14 mouse cellular contexts compared by ENCODE assay signal in genomic region chr12:12812873-12813272, GRCm38 (mm10).
DNase-seq lines count a peak whose midpoint lies in the region; ATAC-seq lines count a peak whose summit lies in the region.
"Had no signal": no experiment of that assay in that cellular context is flagged by ENCODE, and none has a peak within 500 bp of the region (broad histone marks: within the 10 kb centered on the region; RNA-seq: fewer than 3 reads in every experiment).

No protein-coding gene starts in this region.

- peak overlapping the region; percentile 93 for H3K27ac ChIP-seq in lung, embryonic 15.5 days
- no peak overlapping the region for H3K27ac ChIP-seq in intestine, embryonic 15.5 days
- H3K27ac ChIP-seq: limb, embryonic 15.5 days had no signal

- WGBS in lung, embryonic 15.5 days: 42% methylated on average over 6 of the region's 6 CpGs
- WGBS in intestine, embryonic 15.5 days: 55% methylated on average over 6 of the region's 6 CpGs

- H3K9ac ChIP-seq in lung, embryonic 15.5 days: no peak overlapping the region
- no peak overlapping the region for H3K9ac ChIP-seq in intestine, embryonic 15.5 days
- H3K9ac ChIP-seq: limb, embryonic 15.5 days had no signal

- no peak for ATAC-seq in lung, embryonic 15.5 days (ENCODE audit: borderline replicate concordance, extremely low read depth, low FRiP score, low TSS enrichment)
- ATAC-seq in intestine, embryonic 15.5 days: peak; percentile 41; the same call in 1 of the 2 replicates
- no peak for ATAC-seq in activated CD4-positive, CD25-positive, alpha-beta regulatory T cell, adult 4 months

- H3K36me3 ChIP-seq in lung, embryonic 15.5 days: no peaks in the 10 kb centered on the region
- no peaks in the 10 kb centered on the region for H3K36me3 ChIP-seq in intestine, embryonic 15.5 days
- H3K36me3 ChIP-seq: limb, embryonic 15.5 days had no signal

- H3K27me3 ChIP-seq in lung, embryonic 15.5 days: no peaks in the 10 kb centered on the region
- H3K27me3 ChIP-seq in intestine, embryonic 15.5 days (replicated peaks): no peaks in the 10 kb centered on the region

- H3K4me1 ChIP-seq in lung, embryonic 15.5 days: peaks cover 40% of the 10 kb centered on the region
- peaks cover 27% of the 10 kb centered on the region for H3K4me1 ChIP-seq in intestine, embryonic 15.5 days (replicated peaks)

- H3K9me3 ChIP-seq in lung, embryonic 15.5 days: no peaks in the 10 kb centered on the region
- no peaks in the 10 kb centered on the region for H3K9me3 ChIP-seq in intestine, embryonic 15.5 days
- H3K9me3 ChIP-seq: limb, embryonic 15.5 days had no signal

- H3K4me3 ChIP-seq in lung, embryonic 15.5 days: no peak overlapping the region
- H3K4me3 ChIP-seq in intestine, embryonic 15.5 days (replicated peaks): no peak overlapping the region
- H3K4me3 ChIP-seq: limb, embryonic 15.5 days had no signal

- DNase-seq in lung, postnatal 36 days: no peak
- DNase-seq in embryo, embryonic 11 days: peak; percentile 82
- DNase-seq in retina, adult 2 months (ENCODE audit: low read depth, low spot score): peak; percentile 34
- DNase-seq in frontal cortex, postnatal 25 days (ENCODE audit: low spot score in 2 of 2): no peak
- no peak for DNase-seq in kidney, adult 9 months
- DNase-seq: adrenal gland, adult 8-10 months; cerebellum, adult 9-11 months; heart, postnatal 14 days; kidney, postnatal 10 days; thymus, postnatal 4 days had no signal

- H3K4me2 ChIP-seq in lung, embryonic 15.5 days: no peak overlapping the region
- no peak overlapping the region for H3K4me2 ChIP-seq in intestine, embryonic 15.5 days (replicated peaks)
- H3K4me2 ChIP-seq: limb, embryonic 15.5 days had no signal

Comparison
In these comparisons a context has a peak if more than half of its experiments do, and no peak if none do; other contexts are left out.
1. DNase-seq: peak in embryo, embryonic 11 days (single experiment) and retina, adult 2 months (single experiment); none in lung, postnatal 36 days (single experiment), frontal cortex, postnatal 25 days (0 of 2) and kidney, adult 9 months (single experiment).